In genomic region chr12:12315011-12315410, GRCm38 (mm10) we compare ENCODE assay signal across 9 mouse cellular contexts. TPM values are rescaled to one million over a fixed set of nuclear protein-coding genes. Genes with fewer than 3 reads are reported as not detected.
A peak's percentile ranks its signal among the peaks of the same experiment; 100 is the strongest.
DNase-seq lines count a peak whose midpoint lies in the region; ATAC-seq and TF ChIP-seq lines count a peak whose summit lies in the region.
"Had no signal": no experiment of that assay in that cellular context is flagged by ENCODE, and none has a peak within 500 bp of the region (broad histone marks: within the 10 kb centered on the region; RNA-seq: fewer than 3 reads in every experiment).

No protein-coding gene starts in this region.

- TF ChIP-seq POLR2A in olfactory bulb, adult 2 months (IDR thresholded peaks at IDR 0.05; ENCODE audit: insufficient read depth, low read depth, low read length) = no peak

- WGBS in forebrain, embryonic 12.5 days = 18% methylated on average over 5 of the region's 5 CpGs
- 11% methylated on average over 5 of the region's 5 CpGs for WGBS in hindbrain, embryonic 16.5 days
- WGBS in olfactory bulb, adult 2 months = 42% methylated on average over 5 of the region's 5 CpGs

- no peak overlapping the region for H3K4me3 ChIP-seq in forebrain, embryonic 12.5 days (replicated peaks)
- H3K4me3 ChIP-seq in hindbrain, embryonic 16.5 days (ENCODE audit: low read length) = no peak overlapping the region
- no peak overlapping the region for H3K4me3 ChIP-seq in olfactory bulb, adult 2 months (ENCODE audit: insufficient read depth, low read depth, low read length)
- H3K4me3 ChIP-seq: heart, embryonic 13.5 days had no signal

- intact Hi-C loops in left cerebral cortex, postnatal 4 days (cut with DNase I) = loop anchor here (10.0 kb wide), 1 partner anchor 1000 kb away; no protein-coding TSS in a partner anchor
- intact Hi-C loops in left cerebral cortex, postnatal 36 days (cut with DNase I) = loop anchor here (5.0 kb wide), 1 partner anchor 53 kb away; the partner anchor contains the start of gene Fam49a
- intact Hi-C loops in left cerebral cortex, postnatal 10 days (cut with DNase I) = loop anchor here (5.0 kb wide), 1 partner anchor 53 kb away; the partner anchor contains the start of gene Fam49a

- peak overlapping the region; percentile 46; the same call in 1 of the 2 replicates for H3K27ac ChIP-seq in forebrain, embryonic 12.5 days
- H3K27ac ChIP-seq in hindbrain, embryonic 16.5 days (ENCODE audit: low read depth, low read length) = peak overlapping the region; percentile 56; the same call in 1 of the 2 replicates
- H3K27ac ChIP-seq in olfactory bulb, adult 2 months (ENCODE audit: insufficient read depth, low read depth, low read length) = peak overlapping the region; percentile 16; the same call in 1 of the 2 replicates
- H3K27ac ChIP-seq: heart, embryonic 13.5 days had no signal

- peak; percentile 57 for DNase-seq in left cerebral cortex, postnatal 4 days
- no peak for DNase-seq in left cerebral cortex, postnatal 36 days (ENCODE audit: low spot score in 2 of 2)
- DNase-seq in urinary bladder, postnatal 36 days (ENCODE audit: low spot score in 2 of 2) = no peak
- no peak for DNase-seq in left cerebral cortex, postnatal 10 days (ENCODE audit: extremely low spot score in 1 of 2, low spot score in 2 of 2)
- DNase-seq in adrenal gland, postnatal 4 days (ENCODE audit: low spot score in 2 of 2) = no peak

- no peaks in the 10 kb centered on the region for H3K9me3 ChIP-seq in forebrain, embryonic 12.5 days
- no peaks in the 10 kb centered on the region for H3K9me3 ChIP-seq in hindbrain, embryonic 16.5 days (ENCODE audit: control insufficient read depth, low read length)
- H3K9me3 ChIP-seq: heart, embryonic 13.5 days had no signal

- no peaks in the 10 kb centered on the region for H3K36me3 ChIP-seq in forebrain, embryonic 12.5 days (replicated peaks)
- H3K36me3 ChIP-seq in hindbrain, embryonic 16.5 days (ENCODE audit: control insufficient read depth, insufficient read depth, low read length) = no peaks in the 10 kb centered on the region
- H3K36me3 ChIP-seq: heart, embryonic 13.5 days had no signal

- H3K27me3 ChIP-seq in forebrain, embryonic 12.5 days = no peaks in the 10 kb centered on the region
- no peaks in the 10 kb centered on the region for H3K27me3 ChIP-seq in hindbrain, embryonic 16.5 days (replicated peaks; ENCODE audit: control insufficient read depth, insufficient read depth, low read length)
- H3K27me3 ChIP-seq: heart, embryonic 13.5 days had no signal

- H3K9ac ChIP-seq in forebrain, embryonic 12.5 days = no peak overlapping the region
- peak overlapping the region; percentile 15; the same call in 1 of the 2 replicates for H3K9ac ChIP-seq in hindbrain, embryonic 16.5 days (ENCODE audit: low read depth, low read length)
- H3K9ac ChIP-seq: heart, embryonic 13.5 days had no signal

- no peak overlapping the region for H3K4me2 ChIP-seq in forebrain, embryonic 12.5 days
- no peak overlapping the region for H3K4me2 ChIP-seq in hindbrain, embryonic 16.5 days (ENCODE audit: low read length)
- H3K4me2 ChIP-seq: heart, embryonic 13.5 days had no signal

- H3K4me1 ChIP-seq in forebrain, embryonic 12.5 days = peaks cover 20% of the 10 kb centered on the region
- H3K4me1 ChIP-seq in hindbrain, embryonic 16.5 days (ENCODE audit: control insufficient read depth, insufficient read depth, low read depth, low read length) = peaks cover 26% of the 10 kb centered on the region
- peaks cover 37% of the 10 kb centered on the region for H3K4me1 ChIP-seq in olfactory bulb, adult 2 months (ENCODE audit: control insufficient read depth, insufficient read depth, low read length)

- peak; percentile 55 for ATAC-seq in forebrain, embryonic 12.5 days (ENCODE audit: low FRiP score)
- peak; percentile 83 for ATAC-seq in hindbrain, embryonic 16.5 days

- no peak for TF ChIP-seq CTCF in olfactory bulb, adult 2 months (IDR thresholded peaks at IDR 0.05; ENCODE audit: insufficient read depth, low read depth, low read length)

RNA-seq across cellular contexts. Expression of gene Fam49a, which starts 53.1 kb away (rescaled TPM):
- 100 to 1,000 TPM; 346 to 364 TPM for total RNA-seq in left cerebral cortex, postnatal 4 days (2021)
- 100 to 1,000 TPM; 185 to 197 TPM for total RNA-seq in left cerebral cortex, postnatal 36 days (2021)
- polyA plus RNA-seq in forebrain, embryonic 12.5 days (2016; fragmentation: Nextera tagmentation; extraction: Ambion mirVana) = 20.4 and 21.1 TPM in 2 replicates
- 61.9 and 65.1 TPM in 2 replicates for polyA plus RNA-seq in hindbrain, embryonic 16.5 days (2015; fragmentation: Nextera tagmentation; extraction: Ambion mirVana)
- not detected in 2 replicates for polyA plus RNA-seq in olfactory bulb, adult 2 months (2012; ENCODE audit: insufficient read depth, insufficient read length, low replicate concordance, missing spikeins)
- 100 to 1,000 TPM; 330 to 354 TPM for total RNA-seq in left cerebral cortex, postnatal 10 days (2021)
- 10 to 100 TPM; 16.3 to 19.0 TPM for total RNA-seq in adrenal gland, postnatal 4 days (2021)

Comparison
In these comparisons a context has a peak if more than half of its experiments do, and no peak if none do; other contexts are left out.
1. RNA of gene Fam49a, which starts 53.1 kb away (total RNA-seq): 346 to 364 TPM in left cerebral cortex, postnatal 4 days, 330 to 354 TPM in left cerebral cortex, postnatal 10 days and 185 to 197 TPM in left cerebral cortex, postnatal 36 days; 16.3 to 19.0 TPM in adrenal gland, postnatal 4 days; every median in the first group is over 4 times any median in the second.
2. Peak in every context shown above with its lines, with median percentiles within 50 percentile points of each other: H3K27ac ChIP-seq.